Mouse (Mus musculus) liver, postnatal 0 days (tissue): ENCODE measurements around the gene D11Wsu47e.

Source experiments
- CTCF ChIP-seq: sonication (generic); IDR thresholded peaks from 2 replicates; pipeline ENCODE4 v1.5.1; 2016; ENCODE audit warnings: antibody characterized with exemption, low read depth
- EP300 ChIP-seq: IDR thresholded peaks from 2 replicates; pipeline ENCODE4 v1.6.1; 2016; ENCODE audit warnings: antibody characterized with exemption, low read depth, mild to moderate bottlenecking

- no peak for TF ChIP-seq CTCF
- TF ChIP-seq EP300: no peak
Measured at GRCm38 (mm10) chr11:113668857-113669256, 15.4 kb upstream of the D11Wsu47e start.
